Mouse (Mus musculus) forebrain, embryonic 10.5 days (tissue): ENCODE measurements around the gene Olfr1437. TPM values are rescaled to one million over a fixed set of nuclear protein-coding genes. Genes with fewer than 3 reads are reported as not detected.
"Not testable (repeated sequence)": the region's sequence is repeated elsewhere in the genome, so short reads cannot be mapped to it uniquely, and the experiment has no call there.

Source experiments
- DNase-seq: peaks from one replicate; pipeline ENCODE4 v3.0.0-alpha.2; 2017; ENCODE audit warnings: low spot score; ENCODE audit errors: extremely low spot score
- H3K27ac ChIP-seq: fragments of 300-500 bp; sonication (generic); 2 replicates; pipeline ENCODE4 v1.5.1; 2016; ENCODE audit warnings: mild to moderate bottlenecking
- H3K27me3 ChIP-seq: fragments of 300-500 bp; sonication (generic); 2 replicates; pipeline ENCODE4 v1.6.1; 2016; ENCODE audit warnings: mild to moderate bottlenecking; ENCODE audit not compliant: poor library complexity, severe bottlenecking
- H3K36me3 ChIP-seq: fragments of 300-500 bp; sonication (generic); replicated peaks from 2 replicates; pipeline ENCODE4 v1.6.1; 2016; ENCODE audit warnings: mild to moderate bottlenecking, moderate library complexity
- H3K4me1 ChIP-seq: fragments of 300-500 bp; sonication (generic); 2 replicates; pipeline ENCODE4 v1.6.1; 2016
- H3K4me3 ChIP-seq: fragments of 300-500 bp; sonication (generic); 2 replicates; pipeline ENCODE4 v1.5.1; 2016; ENCODE audit warnings: mild to moderate bottlenecking, moderate library complexity
- H3K9me3 ChIP-seq: fragments of 300-500 bp; sonication (generic); 2 replicates; pipeline ENCODE4 v1.6.1; 2016; ENCODE audit warnings: mild to moderate bottlenecking, moderate library complexity
- WGBS: fragments of 180-500 bp; shearing (Covaris S2); methylation state at CpG from one replicate; pipeline ENCODE4 v1.1.7; 2016; 5-methylcytosine and 5-hydroxymethylcytosine counted together
- polyA plus RNA-seq: library from polyadenylated mRNA; unstranded; fragments of >200 nt; fragmentation: Nextera tagmentation; extraction: Ambion mirVana; gene quantifications from 2 replicates; pipeline ENCODE4 v1.2.1, GENCODE M21; 2016

Olfr1437 gene
- not detected in 2 replicates for polyA plus RNA-seq

- Histone ChIP-seq H3K36me3 (no peaks in the 10 kb centered on the region), H3K27ac (no peak within 1 kb of the TSS), H3K27me3 (no peaks in the 10 kb centered on the region), H3K9me3 (no peaks in the 10 kb centered on the region), H3K4me1 (no peaks in the 10 kb centered on the region), H3K4me3 (no peak within 1 kb of the TSS)
- WGBS, result 82% methylated on average over 2 of the region's 2 CpGs
- no peak for DNase-seq
Observed at GRCm38 (mm10) chr19:12325001-12325400, at the start of gene Olfr1437. Gene Olfr1437, minus strand, starts transcription at chr19:12325101.

- no peak overlapping the region for H3K27ac ChIP-seq
- H3K27me3 ChIP-seq, result no peaks in the 10 kb centered on the region
- no peak for DNase-seq
- H3K4me3 ChIP-seq, result no peak overlapping the region
- no peaks in the 10 kb centered on the region for H3K9me3 ChIP-seq
- H3K36me3 ChIP-seq, result no peaks in the 10 kb centered on the region
- no peaks in the 10 kb centered on the region for H3K4me1 ChIP-seq
- 82% methylated on average over 2 of the region's 2 CpGs for WGBS
Observed at GRCm38 (mm10) chr19:12374465-12375025, 49.6 kb upstream of the Olfr1437 start.

- Histone ChIP-seq H3K4me3 (no peak overlapping the region), H3K9me3 (no peaks in the 10 kb centered on the region), H3K36me3 (no peaks in the 10 kb centered on the region), H3K4me1 (no peaks in the 10 kb centered on the region), H3K27me3 (no peaks in the 10 kb centered on the region), H3K27ac (no peak overlapping the region)
- DNase-seq, result no peak
- 82% methylated on average over 3 of the region's 3 CpGs for WGBS
Observed at GRCm38 (mm10) chr19:12373004-12373403, 48.1 kb upstream of the Olfr1437 start.

- no peak within 1 kb of the TSS for H3K27ac ChIP-seq
- no peak for DNase-seq
- no peaks in the 10 kb centered on the region for H3K27me3 ChIP-seq
- no peaks in the 10 kb centered on the region for H3K36me3 ChIP-seq
- no peak within 1 kb of the TSS for H3K4me3 ChIP-seq
- no peaks in the 10 kb centered on the region for H3K9me3 ChIP-seq
- WGBS, result 86% methylated on average over 3 of the region's 3 CpGs
- H3K4me1 ChIP-seq, result no peaks in the 10 kb centered on the region
Observed at GRCm38 (mm10) chr19:12335810-12336209, 10.9 kb upstream of the Olfr1437 start, which contains the start of gene Olfr1438-ps1. Gene Olfr1438-ps1, minus strand, starts transcription at chr19:12335910.

- not testable (repeated sequence) for H3K27me3 ChIP-seq, H3K9me3 ChIP-seq, H3K4me3 ChIP-seq, DNase-seq, H3K4me1 ChIP-seq, H3K36me3 ChIP-seq, H3K27ac ChIP-seq
- WGBS, result 76% methylated on average over 1 of the region's 1 CpGs
Observed at GRCm38 (mm10) chr19:12299030-12299429, 25.9 kb downstream of the Olfr1437 start, which contains the start of gene Olfr1436. Gene Olfr1436, minus strand, starts transcription at chr19:12299130.

GRCm38 (mm10) chr19:12292979-12293378, 31.9 kb downstream of the Olfr1437 start:
- Histone ChIP-seq H3K4me1 (no peaks in the 10 kb centered on the region), H3K27ac (no peak overlapping the region), H3K36me3 (no peaks in the 10 kb centered on the region), H3K9me3 (no peaks in the 10 kb centered on the region), H3K4me3 (no peak overlapping the region), H3K27me3 (no peaks in the 10 kb centered on the region)
- no peak for DNase-seq

- Histone ChIP-seq H3K36me3 (no peaks in the 10 kb centered on the region), H3K27me3 (no peaks in the 10 kb centered on the region), H3K4me1 (no peaks in the 10 kb centered on the region), H3K27ac (no peak within 1 kb of the TSS), H3K4me3 (no peak within 1 kb of the TSS), H3K9me3 (no peaks in the 10 kb centered on the region)
- WGBS, result 90% methylated on average over 2 of the region's 2 CpGs
- DNase-seq, result no peak
Observed at GRCm38 (mm10) chr19:12279554-12279953, 45.3 kb downstream of the Olfr1437 start, which contains the start of gene Olfr1434. Gene Olfr1434, plus strand, starts transcription at chr19:12279854.

Other genes with a start within 250 kb of the Olfr1437 start
- not detected in 2 replicates for gene Olfr1425, start 247.4 kb downstream of the Olfr1437 start, polyA plus RNA-seq
- not detected in 2 replicates for gene Olfr1426, start 233.1 kb downstream of the Olfr1437 start, polyA plus RNA-seq
- not detected in 2 replicates for gene Olfr1427, start 221.8 kb downstream of the Olfr1437 start, polyA plus RNA-seq
- gene Olfr1428, start 209.2 kb downstream of the Olfr1437 start, polyA plus RNA-seq, result not detected in 2 replicates
- not detected in 2 replicates for gene Olfr76, start 201.9 kb downstream of the Olfr1437 start, polyA plus RNA-seq
- gene Olfr1555-ps1, start 155.0 kb downstream of the Olfr1437 start, polyA plus RNA-seq, result not detected in 2 replicates
- gene Olfr1431, start 124.5 kb downstream of the Olfr1437 start, polyA plus RNA-seq, result not detected in 2 replicates
- not detected in 2 replicates for gene Olfr1432, start 92.5 kb downstream of the Olfr1437 start, polyA plus RNA-seq
- not detected in 2 replicates for gene Olfr262, start 83.4 kb downstream of the Olfr1437 start, polyA plus RNA-seq
- gene Olfr235, start 64.1 kb downstream of the Olfr1437 start, polyA plus RNA-seq, result not detected in 2 replicates
- not detected in 2 replicates for gene Olfr1434, start 45.2 kb downstream of the Olfr1437 start, polyA plus RNA-seq
- gene Olfr1436, start 26.0 kb downstream of the Olfr1437 start, polyA plus RNA-seq, result not detected in 2 replicates
- not detected in 2 replicates for gene Olfr1438-ps1, start 10.8 kb upstream of the Olfr1437 start, polyA plus RNA-seq
- gene Olfr1440, start 62.2 kb upstream of the Olfr1437 start, polyA plus RNA-seq, result not detected in 2 replicates
- not detected in 2 replicates for gene Olfr1441, start 92.3 kb upstream of the Olfr1437 start, polyA plus RNA-seq
- not detected in 2 replicates for gene Pfpl, start 102.8 kb upstream of the Olfr1437 start, polyA plus RNA-seq
- 0.11 and 0.17 TPM in 2 replicates for gene Mpeg1, start 135.7 kb upstream of the Olfr1437 start, polyA plus RNA-seq
- 31.7 and 34.3 TPM in 2 replicates for gene Dtx4, start 176.4 kb upstream of the Olfr1437 start, polyA plus RNA-seq
- gene Fam111a, start 220.6 kb upstream of the Olfr1437 start, polyA plus RNA-seq, result 21.0 and 22.0 TPM in 2 replicates